Mouse (Mus musculus) hindbrain, embryonic 15.5 days (tissue): Measurements from ENCODE around the gene Crybg3. TPM values are rescaled to one million over a fixed set of nuclear protein-coding genes. Genes with fewer than 3 reads are reported as not detected.

Experiments
- ATAC-seq: fragments of 200-750 bp; cut with Nextera tagmentation; 2 replicates; pipeline ENCODE4 v1.8.0; 2017; ENCODE audit warnings: low read depth, moderate number of reproducible peaks, moderate TSS enrichment; ENCODE audit not compliant: low FRiP score
- H3K27ac ChIP-seq: fragments of 300-500 bp; sonication (generic); replicated peaks from 2 replicates; pipeline ENCODE4 v1.5.1; 2015; ENCODE audit warnings: mild to moderate bottlenecking, inconsistent platforms
- H3K27me3 ChIP-seq: fragments of 300-500 bp; sonication (generic); 2 replicates; pipeline ENCODE4 v1.6.1; 2015; ENCODE audit warnings: control low read depth, inconsistent platforms
- H3K36me3 ChIP-seq: fragments of 300-500 bp; sonication (generic); 2 replicates; pipeline ENCODE4 v1.6.1; 2015; ENCODE audit warnings: control low read depth, inconsistent platforms
- H3K4me1 ChIP-seq: fragments of 300-500 bp; sonication (generic); replicated peaks from 2 replicates; pipeline ENCODE4 v1.6.1; 2015; ENCODE audit warnings: control low read depth, inconsistent platforms
- H3K4me2 ChIP-seq: fragments of 300-500 bp; sonication (generic); 2 replicates; pipeline ENCODE4 v1.6.1; 2015; ENCODE audit warnings: moderate library complexity, mild to moderate bottlenecking, inconsistent platforms
- H3K4me3 ChIP-seq: fragments of 300-500 bp; sonication (generic); 2 replicates; pipeline ENCODE4 v1.5.1; 2015; ENCODE audit warnings: mild to moderate bottlenecking, inconsistent platforms
- H3K9ac ChIP-seq: fragments of 300-500 bp; sonication (generic); 2 replicates; pipeline ENCODE4 v1.6.1; 2015; ENCODE audit warnings: inconsistent platforms
- H3K9me3 ChIP-seq: fragments of 300-500 bp; sonication (generic); 2 replicates; pipeline ENCODE4 v1.6.1; 2016; ENCODE audit warnings: control low read depth, inconsistent platforms
- WGBS: fragments of 180-500 bp; shearing (Covaris S2); methylation state at CpG from one replicate; pipeline ENCODE4 v1.1.7; 2015; 5-methylcytosine and 5-hydroxymethylcytosine counted together
- polyA plus RNA-seq: library from polyadenylated mRNA; unstranded; fragments of >200 nt; fragmentation: Nextera tagmentation; extraction: Ambion mirVana; gene quantifications from 2 replicates; pipeline ENCODE4 v1.2.1, GENCODE M21; 2015

Crybg3 gene
- polyA plus RNA-seq, 1 experiment from 2014 or later = 2.7 TPM

DNA sequence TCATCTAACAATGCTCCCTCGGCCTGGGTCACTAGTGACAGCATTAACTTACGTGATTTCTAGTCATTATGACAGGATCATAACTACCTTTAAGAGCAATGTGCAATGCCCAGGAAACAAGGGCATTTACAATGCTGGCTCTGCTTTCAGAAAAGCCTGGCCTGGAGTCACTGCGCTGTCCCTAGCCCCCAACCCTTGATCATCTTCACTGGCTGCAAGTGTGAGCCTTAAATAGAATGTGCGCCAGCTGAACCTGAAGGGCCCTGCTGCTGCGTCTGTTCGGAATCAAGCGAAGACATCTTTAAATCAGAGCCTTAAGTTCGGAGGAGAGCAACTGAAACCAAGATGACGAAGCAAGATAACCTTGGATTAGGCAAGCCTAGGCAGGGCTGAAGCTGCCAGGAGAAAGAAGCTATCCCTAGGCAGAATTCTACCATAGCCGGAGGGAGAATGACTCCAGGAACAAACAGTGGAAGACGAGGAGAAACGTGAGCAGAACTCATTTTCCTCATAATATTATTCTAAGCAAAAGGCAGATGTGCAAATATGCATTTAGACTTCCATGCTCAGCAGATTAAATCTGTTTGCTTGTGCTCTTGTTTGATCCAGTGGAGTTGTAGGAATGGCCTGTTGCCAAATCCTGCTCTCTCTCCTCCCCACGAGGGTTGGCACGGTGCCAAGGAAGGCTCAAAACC is 52.7 kb downstream of the Crybg3 start:
- Histone ChIP-seq H3K36me3 (no peaks in the 10 kb centered on the region), H3K4me3 (no peak overlapping the region), H3K9me3 (no peaks in the 10 kb centered on the region), H3K9ac (no peak overlapping the region), H3K4me2 (no peak overlapping the region), H3K27me3 (no peaks in the 10 kb centered on the region), H3K27ac (peak overlapping the region; percentile 9; the same call in 1 of the 2 replicates), H3K4me1 (peaks cover 17% of the 10 kb centered on the region)
- 59% methylated on average over 14 of the region's 14 CpGs for WGBS
- no peak for ATAC-seq

DNA sequence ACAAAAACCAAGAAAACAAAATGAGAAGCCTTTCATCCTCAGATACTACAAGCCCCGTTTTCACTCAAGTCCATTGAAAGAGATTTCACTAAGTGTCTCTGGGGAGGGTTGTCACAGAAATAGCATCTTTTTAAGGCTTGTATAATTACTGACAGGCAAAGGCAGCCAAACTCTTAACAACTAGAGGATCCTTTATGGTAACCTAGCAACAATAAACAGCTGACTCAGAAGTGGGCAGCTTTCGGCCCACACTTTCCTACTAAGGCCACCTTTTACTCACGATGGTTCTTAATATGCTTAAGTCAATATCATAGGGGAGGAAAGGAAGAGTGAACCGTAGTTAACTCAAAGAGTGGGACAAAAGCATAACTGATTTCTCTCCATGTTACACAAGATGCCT is 53.3 kb downstream of the Crybg3 start:
- no peaks in the 10 kb centered on the region for H3K36me3 ChIP-seq
- no peaks in the 10 kb centered on the region for H3K9me3 ChIP-seq
- peak overlapping the region; percentile 9; the same call in 1 of the 2 replicates for H3K27ac ChIP-seq
- ATAC-seq = peak; percentile 77; the same call in 1 of the 2 replicates
- peaks cover 17% of the 10 kb centered on the region for H3K4me1 ChIP-seq
- H3K4me2 ChIP-seq = no peak overlapping the region
- H3K27me3 ChIP-seq = no peaks in the 10 kb centered on the region
- H3K9ac ChIP-seq = no peak overlapping the region
- WGBS = 32% methylated on average over 4 of the region's 4 CpGs
- H3K4me3 ChIP-seq = no peak overlapping the region

GRCm38 (mm10) chr16:59545360-59545759 is 55.4 kb downstream of the Crybg3 start:
- H3K4me3 ChIP-seq = no peak overlapping the region
- H3K4me1 ChIP-seq = peaks cover 17% of the 10 kb centered on the region
- 89% methylated on average over 2 of the region's 2 CpGs for WGBS
- H3K27me3 ChIP-seq = no peaks in the 10 kb centered on the region
- no peak overlapping the region for H3K27ac ChIP-seq
- no peak overlapping the region for H3K4me2 ChIP-seq
- H3K9me3 ChIP-seq = no peaks in the 10 kb centered on the region
- H3K36me3 ChIP-seq = no peaks in the 10 kb centered on the region
- no peak overlapping the region for H3K9ac ChIP-seq
- ATAC-seq = no peak

DNA sequence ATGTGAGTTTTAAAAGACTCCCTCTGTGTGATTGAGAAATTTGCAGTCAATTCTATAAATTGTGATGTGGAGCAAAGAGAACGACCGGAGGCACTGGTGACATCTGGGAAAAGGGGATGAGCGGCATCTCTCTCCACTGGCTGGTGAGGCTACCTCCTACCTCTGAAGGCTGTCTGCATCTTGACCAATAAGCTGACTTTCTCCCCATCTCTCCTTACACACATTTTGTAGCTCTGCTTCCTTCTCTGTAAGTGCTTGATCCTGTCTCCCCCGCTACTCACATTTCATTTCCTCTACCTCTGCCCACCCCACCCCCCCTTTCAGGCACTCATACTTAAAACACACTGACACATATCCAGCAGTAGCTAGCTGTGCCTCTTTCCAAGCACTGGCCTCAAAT is 59.4 kb downstream of the Crybg3 start:
- 78% methylated on average over 4 of the region's 4 CpGs for WGBS
- H3K4me3 ChIP-seq = no peak overlapping the region
- no peaks in the 10 kb centered on the region for H3K9me3 ChIP-seq
- no peak overlapping the region for H3K4me2 ChIP-seq
- H3K4me1 ChIP-seq = no peaks in the 10 kb centered on the region
- no peak overlapping the region for H3K27ac ChIP-seq
- H3K9ac ChIP-seq = no peak overlapping the region
- ATAC-seq = no peak
- H3K36me3 ChIP-seq = no peaks in the 10 kb centered on the region
- H3K27me3 ChIP-seq = no peaks in the 10 kb centered on the region

- H3K9me3 ChIP-seq = no peaks in the 10 kb centered on the region
- H3K4me3 ChIP-seq = no peak overlapping the region
- H3K9ac ChIP-seq = no peak overlapping the region
- H3K4me2 ChIP-seq = no peak overlapping the region
- H3K27ac ChIP-seq = no peak overlapping the region
- no peak for ATAC-seq
- no peaks in the 10 kb centered on the region for H3K27me3 ChIP-seq
- no peaks in the 10 kb centered on the region for H3K4me1 ChIP-seq
- no peaks in the 10 kb centered on the region for H3K36me3 ChIP-seq
- 90% methylated on average over 3 of the region's 3 CpGs for WGBS
Observed at GRCm38 (mm10) chr16:59540944-59541343, 59.8 kb downstream of the Crybg3 start.

DNA sequence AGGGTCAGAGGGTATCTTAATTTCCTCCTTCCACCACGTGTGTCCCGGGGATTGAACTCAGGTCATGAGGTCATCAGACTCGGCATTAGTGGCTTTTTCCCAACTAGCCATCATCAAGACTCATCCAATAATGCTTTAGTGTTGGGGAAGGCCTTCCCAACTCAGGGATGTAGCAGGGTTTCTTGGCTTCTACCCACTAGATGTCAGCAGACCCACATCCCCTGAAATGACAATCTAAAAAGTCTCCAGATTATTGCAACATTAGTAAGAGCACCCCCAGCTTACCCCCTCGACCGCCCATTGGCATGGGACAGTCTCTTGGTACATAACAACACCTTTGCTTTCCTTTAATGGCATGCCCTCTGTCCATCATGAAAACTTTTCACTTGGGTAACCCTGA is 65.1 kb downstream of the Crybg3 start:
- 85% methylated on average over 5 of the region's 5 CpGs for WGBS
- no peaks in the 10 kb centered on the region for H3K9me3 ChIP-seq
- no peak overlapping the region for H3K27ac ChIP-seq
- no peak overlapping the region for H3K9ac ChIP-seq
- no peak for ATAC-seq
- no peaks in the 10 kb centered on the region for H3K27me3 ChIP-seq
- no peak overlapping the region for H3K4me3 ChIP-seq
- H3K4me1 ChIP-seq = no peaks in the 10 kb centered on the region
- no peaks in the 10 kb centered on the region for H3K36me3 ChIP-seq
- H3K4me2 ChIP-seq = no peak overlapping the region

GRCm38 (mm10) chr16:59534349-59534748 is 66.4 kb downstream of the Crybg3 start:
- H3K27me3 ChIP-seq = no peaks in the 10 kb centered on the region
- no peak overlapping the region for H3K9ac ChIP-seq
- H3K9me3 ChIP-seq = no peaks in the 10 kb centered on the region
- H3K4me3 ChIP-seq = no peak overlapping the region
- no peak for ATAC-seq
- H3K4me2 ChIP-seq = no peak overlapping the region
- WGBS = 89% methylated on average over 11 of the region's 11 CpGs
- no peak overlapping the region for H3K27ac ChIP-seq
- 0 out of 2 replicates have a peak, but pooled peaks cover 8% of the 10 kb centered on the region for H3K36me3 ChIP-seq
- H3K4me1 ChIP-seq = no peaks in the 10 kb centered on the region

GRCm38 (mm10) chr16:59532561-59532960 is 68.2 kb downstream of the Crybg3 start:
- ATAC-seq = no peak

GRCm38 (mm10) chr16:59531243-59531642 is 69.5 kb downstream of the Crybg3 start:
- Histone ChIP-seq H3K4me3 (no peak overlapping the region), H3K4me1 (no peaks in the 10 kb centered on the region), H3K36me3 (0 out of 2 replicates have a peak, but pooled peaks cover 8% of the 10 kb centered on the region), H3K9me3 (no peaks in the 10 kb centered on the region), H3K27ac (no peak overlapping the region), H3K9ac (no peak overlapping the region), H3K4me2 (no peak overlapping the region), H3K27me3 (no peaks in the 10 kb centered on the region)
- no peak for ATAC-seq
- WGBS = 90% methylated on average over 5 of the region's 5 CpGs

More at GRCm38 (mm10) chr16:59532561-59532960, 68.2 kb downstream of the Crybg3 start:
- no peak overlapping the region for H3K27ac ChIP-seq
- H3K4me2 ChIP-seq = no peak overlapping the region
- 43% methylated on average over 3 of the region's 3 CpGs for WGBS
- no peaks in the 10 kb centered on the region for H3K4me1 ChIP-seq
- no peaks in the 10 kb centered on the region for H3K27me3 ChIP-seq
- no peak overlapping the region for H3K4me3 ChIP-seq
- H3K9ac ChIP-seq = no peak overlapping the region
- H3K9me3 ChIP-seq = no peaks in the 10 kb centered on the region
- H3K36me3 ChIP-seq = 0 out of 2 replicates have a peak, but pooled peaks cover 8% of the 10 kb centered on the region

GRCm38 (mm10) chr16:59529570-59529969 is 71.2 kb downstream of the Crybg3 start:
- 89% methylated on average over 13 of the region's 13 CpGs for WGBS
- Histone ChIP-seq H3K27ac (no peak overlapping the region), H3K9ac (no peak overlapping the region), H3K27me3 (no peaks in the 10 kb centered on the region), H3K4me1 (no peaks in the 10 kb centered on the region), H3K4me3 (no peak overlapping the region), H3K4me2 (no peak overlapping the region), H3K36me3 (0 out of 2 replicates have a peak, but pooled peaks cover 8% of the 10 kb centered on the region), H3K9me3 (no peaks in the 10 kb centered on the region)
- no peak for ATAC-seq

- Histone ChIP-seq H3K27ac (no peak overlapping the region), H3K27me3 (no peaks in the 10 kb centered on the region), H3K4me2 (no peak overlapping the region), H3K9me3 (no peaks in the 10 kb centered on the region), H3K4me3 (no peak overlapping the region), H3K4me1 (no peaks in the 10 kb centered on the region), H3K36me3 (0 out of 2 replicates have a peak, but pooled peaks cover 8% of the 10 kb centered on the region), H3K9ac (no peak overlapping the region)
- 83% methylated on average over 6 of the region's 6 CpGs for WGBS
- ATAC-seq = no peak
Observed at GRCm38 (mm10) chr16:59526939-59527338, 73.8 kb downstream of the Crybg3 start.

DNA sequence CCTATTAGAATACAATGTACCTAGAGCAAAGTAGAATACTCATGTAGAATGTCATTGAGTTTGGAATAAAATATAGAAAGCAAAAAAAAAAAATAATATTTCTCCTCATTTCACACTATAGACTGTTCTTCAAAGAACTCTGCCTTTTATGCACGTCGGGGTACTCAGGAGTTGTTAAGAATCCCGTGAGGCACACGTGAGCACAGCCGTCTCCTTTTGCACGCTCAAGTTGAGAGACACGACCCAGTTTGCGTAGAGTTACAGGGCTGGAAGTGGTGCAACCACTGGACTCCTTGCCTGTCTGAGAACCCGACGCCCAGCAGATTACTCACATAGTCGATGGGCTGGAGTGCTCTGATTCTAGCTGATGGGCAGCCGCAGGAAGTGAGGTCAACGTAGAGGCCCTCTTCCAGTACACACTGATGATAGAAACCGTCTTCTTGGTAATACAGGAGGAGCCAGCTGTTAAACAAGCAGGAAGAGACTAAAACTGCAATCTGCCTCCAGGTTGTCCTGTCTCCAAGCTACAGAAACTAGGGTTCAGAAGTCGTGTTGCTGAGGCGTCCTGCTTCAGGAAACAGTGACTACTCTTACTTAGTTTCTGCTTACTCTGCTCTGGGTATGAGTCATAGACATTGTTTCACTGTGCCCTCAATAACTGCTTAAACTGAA is 78.9 kb downstream of the Crybg3 start:
- no peaks in the 10 kb centered on the region for H3K4me1 ChIP-seq
- H3K9ac ChIP-seq = no peak overlapping the region
- H3K9me3 ChIP-seq = no peaks in the 10 kb centered on the region
- ATAC-seq = no peak
- no peak overlapping the region for H3K4me3 ChIP-seq
- 93% methylated on average over 16 of the region's 16 CpGs for WGBS
- H3K27ac ChIP-seq = no peak overlapping the region
- H3K27me3 ChIP-seq = no peaks in the 10 kb centered on the region
- H3K4me2 ChIP-seq = no peak overlapping the region
- no peaks in the 10 kb centered on the region for H3K36me3 ChIP-seq
